Mouse (Mus musculus) stomach, embryonic 14.5 days (tissue): ENCODE results near the gene Rhbdf2. TPM values are rescaled to one million over a fixed set of nuclear protein-coding genes. Genes with fewer than 3 reads are reported as not detected.

Experiments
- polyA plus RNA-seq: library from polyadenylated mRNA; unstranded; fragments of >200 nt; fragmentation: Nextera tagmentation; extraction: Ambion mirVana; gene quantifications from 2 replicates; pipeline ENCODE4 v1.2.1, GENCODE M21; 2014

Gene Rhbdf2
- polyA plus RNA-seq, 1 experiment from 2014 or later = 4.5 TPM

Other genes starting within 250 kb of the Rhbdf2 start
- 9.8 and 12.8 TPM in 2 replicates for gene Rnf157, start 214.0 kb downstream of the Rhbdf2 start, polyA plus RNA-seq
- gene Ubald2, start 192.9 kb downstream of the Rhbdf2 start, polyA plus RNA-seq = 56.1 and 60.7 TPM in 2 replicates
- gene Qrich2, start 160.8 kb downstream of the Rhbdf2 start, polyA plus RNA-seq = 0.22 TPM in 1 of 2 replicates, not detected in the other
- 216 and 218 TPM in 2 replicates for gene Prpsap1, start 132.8 kb downstream of the Rhbdf2 start, polyA plus RNA-seq
- gene Sphk1, start 96.1 kb downstream of the Rhbdf2 start, polyA plus RNA-seq = 11.5 and 13.0 TPM in 2 replicates
- gene Ube2o, start 45.6 kb downstream of the Rhbdf2 start, polyA plus RNA-seq = 10.1 and 11.4 TPM in 2 replicates
- not detected in 2 replicates for gene Aanat, start 40.6 kb downstream of the Rhbdf2 start, polyA plus RNA-seq
- gene Prcd, start 26.5 kb upstream of the Rhbdf2 start, polyA plus RNA-seq = 1.2 and 1.7 TPM in 2 replicates
- gene Cygb, start 27.3 kb upstream of the Rhbdf2 start, polyA plus RNA-seq = 19.9 and 20.8 TPM in 2 replicates
- not detected in 2 replicates for gene St6galnac1, start 148.5 kb upstream of the Rhbdf2 start, polyA plus RNA-seq
- 16.5 and 17.4 TPM in 2 replicates for gene Mxra7, start 201.0 kb upstream of the Rhbdf2 start, polyA plus RNA-seq
- 68.9 and 71.7 TPM in 2 replicates for gene Mettl23, start 216.3 kb upstream of the Rhbdf2 start, polyA plus RNA-seq
- 68.2 and 68.6 TPM in 2 replicates for gene Jmjd6, start 216.4 kb upstream of the Rhbdf2 start, polyA plus RNA-seq
- gene Mfsd11, start 225.4 kb upstream of the Rhbdf2 start, polyA plus RNA-seq = 38.7 and 40.8 TPM in 2 replicates
- 821 and 918 TPM in 2 replicates for gene Srsf2, start 226.1 kb upstream of the Rhbdf2 start, polyA plus RNA-seq